Mouse (Mus musculus) lung, adult 2 months (tissue): ENCODE data around the gene Chmp2a. TPM values are rescaled to one million over a fixed set of nuclear protein-coding genes. Genes with fewer than 3 reads are reported as not detected.

ENCODE experiments used
- DNase-seq: peaks from one replicate; pipeline ENCODE4 v3.0.0; 2022
- H3K4me1 ChIP-seq: fragments of 200-500 bp; 2 replicates; pipeline ENCODE4 v1.6.1; 2011; ENCODE audit warnings: low read length; ENCODE audit not compliant: control insufficient read depth, insufficient read depth
- H3K4me3 ChIP-seq: fragments of 200-500 bp; replicated peaks from 2 replicates; pipeline ENCODE3; 2011; ENCODE audit warnings: low read depth, mild to moderate bottlenecking, control low read depth, low read length; ENCODE audit errors: extremely low read depth
- CTCF ChIP-seq: fragments of 200-500 bp; IDR thresholded peaks from 2 replicates; pipeline ENCODE4 v1.5.1; 2011; ENCODE audit warnings: mild to moderate bottlenecking, low read length, control low read depth; ENCODE audit not compliant: insufficient read depth
- POLR2A ChIP-seq: fragments of 200-500 bp; IDR thresholded peaks from 2 replicates; pipeline ENCODE4 v1.6.1; 2011; ENCODE audit warnings: low read depth, mild to moderate bottlenecking, control low read depth, low read length, borderline replicate concordance; ENCODE audit errors: extremely low read depth
- WGBS: fragments of 180-500 bp; shearing (Covaris S2); methylation state at CpG from one replicate; pipeline ENCODE4 v1.1.7; 2018; 5-methylcytosine and 5-hydroxymethylcytosine counted together
- polyA plus RNA-seq: library from polyadenylated mRNA; depleted of rRNA; stranded (reverse); fragments of >200 nt; gene quantifications from 2 replicates; pipeline ENCODE4 v1.2.3, GENCODE M21; 2012

Chmp2a gene
- polyA plus RNA-seq, 1 experiment, result 93.5 TPM

- Histone ChIP-seq H3K4me1 (no peaks in the 10 kb centered on the region; the same call in 1 of the 2 replicates), H3K4me3 (no peak overlapping the region)
- TF ChIP-seq POLR2A, result no peak
- TF ChIP-seq CTCF, result no peak
- DNase-seq, result no peak
- 71% methylated on average over 57 of the region's 57 CpGs for WGBS
Measured at GRCm38 (mm10) chr7:13007341-13008092, 27.1 kb downstream of the Chmp2a start.

- no peak for TF ChIP-seq POLR2A
- no peak for TF ChIP-seq CTCF
- DNase-seq, result no peak
- WGBS, result 79% methylated on average over 10 of the region's 10 CpGs
- Histone ChIP-seq H3K4me1 (no peaks in the 10 kb centered on the region; the same call in 1 of the 2 replicates), H3K4me3 (no peak overlapping the region)
Measured at GRCm38 (mm10) chr7:13006531-13006930, 28.1 kb downstream of the Chmp2a start.

DNA sequence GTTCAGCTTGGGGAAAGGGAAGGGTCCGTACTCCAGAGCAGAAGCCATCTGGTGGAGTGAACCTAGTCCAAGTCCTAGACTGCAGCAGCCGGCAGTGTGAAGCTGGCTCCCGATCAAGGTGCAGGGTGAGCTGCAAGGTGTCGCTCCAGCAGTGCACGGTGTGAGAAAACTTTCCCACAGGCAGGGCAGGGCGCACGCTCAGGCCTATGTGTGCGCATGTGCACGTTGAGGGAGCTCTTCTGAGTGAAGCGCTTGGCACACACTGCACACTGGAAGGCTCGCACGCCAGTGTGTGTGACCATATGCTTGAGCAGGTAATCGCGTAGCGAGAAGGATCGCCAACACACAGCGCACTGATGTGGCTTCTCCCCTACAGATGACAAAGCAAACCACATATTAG is 28.6 kb downstream of the Chmp2a start:
- 89% methylated on average over 17 of the region's 17 CpGs for WGBS
- no peak for DNase-seq
- no peak for TF ChIP-seq POLR2A
- TF ChIP-seq CTCF, result no peak
- Histone ChIP-seq H3K4me1 (no peaks in the 10 kb centered on the region; the same call in 1 of the 2 replicates), H3K4me3 (no peak overlapping the region)

DNA sequence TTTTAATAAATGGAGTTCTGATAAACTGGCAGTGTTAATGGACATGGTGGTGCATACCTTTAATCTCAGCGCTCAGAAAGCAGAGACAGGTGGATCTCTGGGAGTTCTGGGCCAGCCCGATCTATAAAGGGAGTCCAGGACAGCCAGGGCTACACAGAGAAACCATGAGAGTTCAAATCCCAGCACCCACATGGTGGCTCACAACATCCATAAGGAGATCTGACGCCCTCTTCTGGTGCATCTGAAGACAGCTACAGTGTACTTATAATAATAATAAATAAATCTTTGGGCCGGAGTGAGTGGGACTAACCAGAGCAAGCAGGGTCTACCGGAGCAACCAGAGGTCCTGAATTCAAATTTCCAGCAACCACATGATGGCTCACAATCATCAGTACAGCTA is 31.2 kb downstream of the Chmp2a start:
- H3K4me3 ChIP-seq, result no peak overlapping the region
- TF ChIP-seq CTCF (no peak), POLR2A (no peak)
- DNase-seq, result no peak
- H3K4me1 ChIP-seq, result no peaks in the 10 kb centered on the region
- 84% methylated on average over 5 of the region's 5 CpGs for WGBS

GRCm38 (mm10) chr7:13001584-13001983 is 33.0 kb downstream of the Chmp2a start:
- H3K4me3 ChIP-seq, result no peak overlapping the region
- no peaks in the 10 kb centered on the region for H3K4me1 ChIP-seq
- TF ChIP-seq CTCF (no peak), POLR2A (no peak)
- no peak for DNase-seq
- 54% methylated on average over 1 of the region's 1 CpGs for WGBS

DNA sequence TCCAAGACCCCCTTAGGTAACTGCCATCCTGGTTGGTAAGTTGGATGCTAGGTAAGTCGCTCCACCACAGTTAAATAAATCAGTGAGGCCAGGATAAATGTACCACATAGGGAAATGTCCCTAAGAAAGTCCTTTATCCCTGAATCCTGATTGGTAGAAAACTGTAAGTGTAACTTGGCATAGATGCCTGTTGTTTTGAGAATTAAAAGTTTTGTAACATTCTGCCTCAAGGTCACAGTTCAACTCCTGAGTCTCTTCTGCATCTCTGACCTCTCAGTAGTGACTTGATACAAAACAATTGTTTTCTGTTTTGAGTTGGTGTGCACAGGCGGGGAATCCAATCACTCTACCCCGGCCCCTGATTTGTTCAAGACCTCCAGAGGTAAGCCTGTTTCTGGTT is 35.8 kb downstream of the Chmp2a start, which contains the start of gene Trim28:
Gene Trim28 (plus strand): TSS at position 264 of the 400 bp plus-strand sequence.
- DNase-seq, result no peak
- Histone ChIP-seq H3K4me1 (no peaks in the 10 kb centered on the region), H3K4me3 (no peak within 1 kb of the TSS)
- WGBS, result 88% methylated on average over 3 of the region's 3 CpGs
- TF ChIP-seq CTCF (no peak), POLR2A (no peak)

GRCm38 (mm10) chr7:12998053-12998452 is 36.6 kb downstream of the Chmp2a start, which contains the start of gene Slc27a5:
Gene Slc27a5 (minus strand): TSS chr7:12998192.
- TF ChIP-seq CTCF (no peak), POLR2A (no peak)
- WGBS, result 69% methylated on average over 5 of the region's 5 CpGs
- no peak for DNase-seq
- H3K4me3 ChIP-seq, result no peak within 1 kb of the TSS
- no peaks in the 10 kb centered on the region for H3K4me1 ChIP-seq

DNA sequence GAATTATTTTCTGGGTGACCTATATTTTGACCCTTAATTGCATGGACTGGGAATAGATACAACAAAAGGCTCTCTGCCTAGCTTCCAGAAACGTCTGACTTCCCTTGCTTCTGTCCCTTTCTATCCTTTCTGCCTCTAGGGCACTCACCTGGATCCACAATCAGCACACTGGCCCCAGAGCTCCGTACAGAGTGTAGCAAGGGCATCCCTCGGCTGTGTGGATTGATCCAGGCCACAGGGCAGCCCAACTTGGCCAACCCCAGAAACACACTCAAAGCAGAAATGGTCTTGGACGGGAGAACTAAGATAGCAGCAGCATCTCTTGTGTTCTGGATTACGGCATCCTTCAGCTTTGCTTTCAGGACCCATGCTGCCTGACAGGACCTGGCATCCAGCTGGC is 37.4 kb downstream of the Chmp2a start:
- H3K4me3 ChIP-seq, result no peak overlapping the region
- DNase-seq, result no peak
- TF ChIP-seq POLR2A (no peak), CTCF (no peak)
- no peaks in the 10 kb centered on the region for H3K4me1 ChIP-seq
- 66% methylated on average over 5 of the region's 5 CpGs for WGBS

- Histone ChIP-seq H3K4me1 (no peaks in the 10 kb centered on the region), H3K4me3 (no peak overlapping the region)
- DNase-seq, result no peak
- TF ChIP-seq POLR2A, result no peak
- no peak for TF ChIP-seq CTCF
Measured at GRCm38 (mm10) chr7:12995862-12996261, 38.7 kb downstream of the Chmp2a start.

DNA sequence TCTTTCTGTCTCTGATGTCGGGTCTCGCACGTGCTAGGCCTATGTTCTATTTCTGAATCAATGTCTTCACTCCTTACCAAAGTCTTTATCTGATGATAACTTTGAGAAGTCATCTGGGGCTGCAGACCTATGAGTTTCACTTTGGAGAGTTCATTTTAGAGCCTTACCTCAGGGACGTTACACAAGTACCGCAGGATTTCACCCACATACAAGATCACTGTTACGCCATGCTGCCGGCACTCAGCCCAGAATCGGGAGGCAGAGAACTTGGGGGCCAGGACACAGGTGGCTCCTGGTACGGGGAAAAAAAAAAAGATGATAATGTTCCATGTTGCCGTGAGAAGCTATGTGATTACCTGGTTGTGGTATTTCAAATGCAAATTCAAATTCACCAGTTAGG is 41.5 kb downstream of the Chmp2a start:
- WGBS, result 86% methylated on average over 10 of the region's 10 CpGs
- TF ChIP-seq POLR2A, result no peak
- no peak for TF ChIP-seq CTCF
- DNase-seq, result no peak
- Histone ChIP-seq H3K4me1 (no peaks in the 10 kb centered on the region), H3K4me3 (no peak overlapping the region)
